Mouse (Mus musculus) retina, postnatal 1 day (tissue): ENCODE results near the gene Qpctl.

Experiments used
- DNase-seq: peaks from one replicate; pipeline ENCODE4 v3.0.0-alpha.2; 2012

Qpctl gene

DNA sequence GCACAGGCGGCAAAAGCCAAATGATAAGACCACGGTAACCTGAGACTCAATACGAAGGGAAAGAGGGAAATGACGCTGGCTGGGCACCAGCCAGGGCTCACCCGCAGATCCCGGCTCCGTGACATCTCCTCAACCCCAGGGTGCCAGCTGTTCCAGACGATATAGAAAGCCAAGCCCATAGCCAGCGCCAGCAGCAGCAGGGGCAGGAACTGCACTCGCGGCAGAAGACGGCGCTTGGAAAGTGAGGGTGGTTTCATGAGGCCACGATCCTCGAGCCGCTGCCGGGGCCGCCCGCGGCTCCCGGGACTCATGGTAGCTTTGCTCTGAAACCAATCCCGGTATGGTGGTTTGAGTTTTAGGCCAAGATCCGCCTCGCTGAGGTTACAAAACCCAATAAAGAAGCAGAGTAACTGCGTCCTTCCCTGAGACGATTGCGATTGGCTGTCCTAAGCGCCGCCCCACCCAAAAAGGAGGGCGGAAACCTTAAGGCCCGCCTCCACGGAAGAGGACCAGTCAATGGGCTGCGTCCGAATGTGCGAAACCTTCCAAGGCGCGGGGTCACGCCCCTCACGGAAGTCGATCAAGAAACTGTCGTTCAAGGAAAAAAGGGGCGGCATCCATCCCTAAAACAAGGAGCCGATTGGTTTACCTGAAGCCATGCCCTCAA, at the start of gene Qpctl:
Qpctl (minus strand) TSS at position 417 of the 667 bp plus-strand sequence.
- DNase-seq, result peak; percentile 100

DNA sequence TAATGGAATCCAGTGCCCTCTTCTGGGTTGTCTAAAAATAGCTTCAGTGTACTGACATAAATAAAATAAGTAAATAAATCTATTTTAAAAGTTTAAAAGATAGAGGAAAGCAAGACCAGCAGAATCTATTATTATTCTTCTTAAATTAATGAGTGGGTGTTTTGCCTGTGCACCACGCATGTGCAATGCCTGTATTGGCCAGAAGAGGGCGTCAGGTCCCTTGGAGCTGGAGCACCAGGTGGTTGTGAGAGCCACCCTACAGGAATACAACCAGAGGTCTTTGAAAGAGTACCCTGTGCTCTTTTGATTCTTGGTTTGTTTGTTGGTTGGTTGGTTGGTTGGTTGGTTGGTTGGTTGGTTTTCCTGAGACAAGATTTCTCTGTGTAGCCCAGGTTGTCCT, 48.9 kb upstream of the Qpctl start:
- peak; percentile 39 for DNase-seq

GRCm38 (mm10) chr7:19196676-19197075, 47.6 kb upstream of the Qpctl start:
- peak; percentile 70 for DNase-seq

- no peak for DNase-seq
These were observed 45.6 kb upstream of the Qpctl start for GRCm38 (mm10) chr7:19194676-19195075.

GRCm38 (mm10) chr7:19184758-19185157, 35.7 kb upstream of the Qpctl start:
- peak; percentile 87 for DNase-seq

DNA sequence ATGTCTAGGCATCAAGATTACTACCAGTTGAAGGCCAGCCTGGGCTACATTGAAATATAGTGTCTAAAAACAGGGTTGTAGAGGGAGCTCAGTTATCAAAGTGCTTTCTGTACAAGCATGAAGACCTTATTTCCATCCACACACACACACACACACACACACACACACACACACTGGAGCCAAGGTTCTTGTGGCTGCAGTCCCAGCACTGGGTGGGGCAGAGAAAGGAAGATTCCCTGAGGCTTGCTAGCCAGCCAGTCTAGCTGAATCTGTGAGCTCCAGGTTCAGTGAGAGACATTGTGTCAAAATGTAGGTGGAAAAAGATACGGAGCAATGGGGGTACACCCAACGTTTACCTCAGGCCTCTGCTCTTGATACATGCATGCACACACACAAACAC, 35.2 kb upstream of the Qpctl start:
- DNase-seq, result no peak

DNA sequence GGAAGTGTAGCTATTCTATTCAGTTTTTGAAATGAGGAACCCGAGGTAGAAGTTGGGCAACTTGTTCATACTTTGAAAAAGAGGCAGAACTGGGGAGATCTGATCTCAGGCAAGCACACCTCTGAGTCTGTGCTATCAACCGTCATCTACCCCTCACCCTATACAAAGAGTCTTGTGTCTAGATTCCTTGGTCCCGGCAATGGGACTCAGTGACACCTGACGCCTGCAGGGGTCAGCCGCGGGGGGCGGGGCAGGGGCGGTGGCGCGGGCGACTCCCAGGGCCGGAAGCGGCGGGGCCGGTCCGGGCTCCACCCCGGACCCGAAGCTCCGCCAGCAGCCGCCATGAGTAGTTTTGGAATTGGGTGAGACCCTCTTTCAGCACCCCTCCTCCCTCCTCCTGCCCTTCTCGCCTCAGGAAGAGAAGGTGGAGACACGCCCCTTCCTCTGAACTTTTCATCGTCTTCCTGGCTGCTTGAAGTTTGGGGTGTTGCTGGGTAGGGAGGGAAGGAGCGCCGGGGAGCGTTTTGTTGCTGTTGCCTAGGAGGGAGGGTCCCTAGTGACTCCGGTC, 31.9 kb upstream of the Qpctl start:
- peak; percentile 69 for DNase-seq

- DNase-seq, result no peak
These were observed 30.8 kb upstream of the Qpctl start for GRCm38 (mm10) chr7:19179936-19180335.

- DNase-seq, result peak; percentile 85
These were observed 30.1 kb upstream of the Qpctl start for GRCm38 (mm10) chr7:19179173-19179572.

- peak; percentile 81 for DNase-seq
These were observed 29.5 kb upstream of the Qpctl start for GRCm38 (mm10) chr7:19178443-19179092.

DNA sequence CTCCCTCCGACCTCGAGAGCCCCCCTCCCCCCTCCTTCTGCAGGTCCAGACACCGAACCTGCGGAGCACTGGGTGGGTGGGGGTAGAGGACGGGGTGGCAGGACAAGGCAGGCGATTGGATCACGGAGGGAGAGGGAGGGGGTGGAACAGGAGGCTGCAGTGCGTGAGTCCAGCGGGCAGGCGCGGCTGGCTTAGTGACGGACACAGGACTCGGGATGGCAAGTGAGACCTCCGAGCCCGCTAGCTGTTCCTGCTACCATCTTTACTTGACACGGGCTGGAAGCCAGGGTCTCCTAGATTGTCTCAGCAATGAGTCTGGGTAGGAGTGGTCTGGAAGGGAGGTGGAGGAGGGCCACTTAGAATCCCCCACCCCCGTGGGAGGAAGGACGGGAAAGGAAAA, 28.9 kb upstream of the Qpctl start:
- no peak for DNase-seq

GRCm38 (mm10) chr7:19177216-19177615, 28.1 kb upstream of the Qpctl start:
- DNase-seq, result no peak

DNA sequence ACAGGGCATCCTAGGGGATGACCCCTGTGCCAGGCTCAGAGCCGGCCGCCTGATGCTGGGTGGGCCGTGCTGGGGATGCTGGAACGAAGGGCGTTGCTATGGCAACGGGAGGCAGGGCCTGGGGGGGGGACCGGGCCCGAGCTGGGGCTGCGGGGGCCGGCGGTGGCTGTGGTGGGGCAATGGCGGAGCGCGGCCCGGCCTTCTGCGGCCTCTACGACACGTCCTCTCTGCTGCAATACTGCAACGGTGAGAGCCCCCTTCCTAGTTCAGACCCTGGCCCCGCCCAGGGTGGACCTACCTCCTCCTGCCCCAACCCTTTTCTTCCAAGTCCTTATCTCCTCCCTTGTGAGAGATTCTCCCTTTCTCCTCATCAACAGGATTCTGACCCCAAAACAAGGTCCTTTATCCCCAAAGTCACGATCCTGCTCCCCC, 27.4 kb upstream of the Qpctl start:
- DNase-seq, result no peak

DNA sequence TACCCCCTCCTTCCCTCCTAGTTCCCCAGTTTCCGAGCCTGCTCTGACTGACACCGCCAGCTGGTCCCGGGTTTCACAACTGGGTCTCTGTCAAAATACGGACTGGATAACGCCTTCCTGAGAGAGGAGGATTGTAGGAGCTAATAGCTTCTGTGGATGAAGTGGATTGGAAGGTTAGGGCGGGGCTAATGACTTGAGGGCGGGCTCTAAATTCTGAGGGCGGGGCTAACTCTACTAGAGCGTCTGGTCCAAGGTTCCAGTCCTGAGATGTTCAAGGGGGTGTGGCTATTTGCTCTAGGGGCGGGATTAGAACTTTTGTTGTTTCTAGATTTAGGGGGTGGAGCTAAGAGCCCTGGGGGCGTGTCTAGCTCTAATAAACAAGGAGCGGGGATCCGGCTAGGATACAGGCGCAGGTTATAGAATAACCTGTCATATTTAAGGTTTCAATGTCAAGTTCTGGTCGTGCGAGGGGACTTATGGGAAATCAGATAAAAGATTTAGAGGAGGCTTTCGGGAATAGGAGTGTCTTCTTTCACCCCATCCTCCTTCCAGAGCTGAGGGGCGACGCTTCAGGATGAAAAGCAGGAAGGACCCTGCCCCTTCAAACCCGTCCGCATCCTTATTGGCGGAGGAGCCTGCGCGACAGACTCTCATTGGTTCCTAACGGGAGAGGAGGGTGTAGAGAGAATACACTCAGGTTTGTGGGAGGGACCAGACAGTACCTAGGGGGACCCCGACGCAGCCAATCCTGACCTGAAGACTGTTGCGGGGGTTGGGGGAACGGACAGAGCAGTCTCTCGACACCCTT, 26.8 kb upstream of the Qpctl start, which contains the start of gene Eml2:
Eml2 (plus strand) TSS at position 714 of the 808 bp plus-strand sequence.
- peak; percentile 86 for DNase-seq

- peak; percentile 90 for DNase-seq
These were observed 23.8 kb upstream of the Qpctl start for GRCm38 (mm10) chr7:19172874-19173273.

DNA sequence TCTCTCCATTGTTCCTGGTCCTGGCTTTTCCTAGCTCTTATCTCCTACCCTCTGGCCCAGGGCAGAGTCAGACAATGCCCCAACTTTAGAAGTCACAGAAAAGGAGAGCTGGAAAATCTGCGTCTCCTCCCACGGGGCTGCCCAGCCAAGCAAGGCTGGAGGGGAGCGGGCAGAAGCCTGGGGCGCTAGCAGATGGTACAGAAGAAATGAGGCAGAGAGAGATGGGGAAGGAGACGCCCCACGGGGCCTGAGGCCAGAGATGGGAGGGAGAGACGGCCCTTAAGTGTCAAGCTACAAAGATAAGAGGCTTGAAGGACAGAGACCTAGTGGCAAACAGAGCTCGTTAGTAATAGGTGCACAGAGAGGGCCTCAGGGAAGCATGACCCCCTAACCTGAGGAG, 22.7 kb upstream of the Qpctl start:
- DNase-seq, result no peak

DNA sequence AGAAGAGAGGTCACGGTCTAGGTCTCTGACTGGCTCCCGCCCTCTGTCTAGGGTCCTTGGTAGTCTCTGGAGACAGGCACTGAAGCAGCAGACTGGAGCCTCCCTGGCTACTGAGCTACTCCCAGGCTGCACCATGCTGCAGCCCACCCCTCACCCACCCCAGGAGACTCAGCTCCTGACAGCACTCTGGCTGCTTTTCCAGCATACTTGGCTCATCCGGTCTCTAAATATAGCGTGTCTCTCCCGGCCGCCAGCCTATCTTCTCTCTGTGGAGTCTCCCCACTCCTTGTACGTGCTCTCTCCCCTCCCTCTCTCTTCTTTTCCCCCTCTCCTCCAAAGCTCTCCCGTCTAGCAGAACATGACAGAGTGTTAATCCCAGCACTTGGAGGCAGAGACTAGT, 21.1 kb upstream of the Qpctl start:
- no peak for DNase-seq

GRCm38 (mm10) chr7:19169506-19169905, 20.4 kb upstream of the Qpctl start:
- DNase-seq, result no peak

- DNase-seq, result no peak
These were observed 17.9 kb upstream of the Qpctl start for GRCm38 (mm10) chr7:19166990-19167389.

- peak; percentile 77 for DNase-seq
These were observed 16.7 kb upstream of the Qpctl start, which contains the start of gene Gipr for GRCm38 (mm10) chr7:19165656-19166423. TSS of gene Gipr (minus strand) at chr7:19166127.

DNA sequence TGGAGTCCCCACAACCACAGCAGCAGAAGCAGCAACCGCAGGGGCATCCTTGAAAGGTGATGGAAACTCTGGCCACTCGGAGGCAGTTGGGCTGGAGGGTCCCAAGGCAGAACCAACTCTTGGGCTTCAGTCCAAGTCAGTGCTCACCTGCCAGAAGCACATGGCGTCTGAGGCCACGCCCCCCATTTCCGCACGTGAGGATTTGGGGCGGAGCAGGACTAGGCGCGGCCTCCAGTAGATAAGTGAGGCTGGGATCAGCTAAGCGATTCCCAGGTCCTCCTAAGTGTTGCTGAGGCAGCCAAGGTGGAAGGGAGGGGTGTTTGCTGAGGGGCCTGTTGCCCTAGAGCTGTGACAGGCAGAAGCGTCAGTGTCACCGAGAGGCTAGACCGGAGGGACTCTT, 15.9 kb upstream of the Qpctl start:
- peak; percentile 51 for DNase-seq

DNA sequence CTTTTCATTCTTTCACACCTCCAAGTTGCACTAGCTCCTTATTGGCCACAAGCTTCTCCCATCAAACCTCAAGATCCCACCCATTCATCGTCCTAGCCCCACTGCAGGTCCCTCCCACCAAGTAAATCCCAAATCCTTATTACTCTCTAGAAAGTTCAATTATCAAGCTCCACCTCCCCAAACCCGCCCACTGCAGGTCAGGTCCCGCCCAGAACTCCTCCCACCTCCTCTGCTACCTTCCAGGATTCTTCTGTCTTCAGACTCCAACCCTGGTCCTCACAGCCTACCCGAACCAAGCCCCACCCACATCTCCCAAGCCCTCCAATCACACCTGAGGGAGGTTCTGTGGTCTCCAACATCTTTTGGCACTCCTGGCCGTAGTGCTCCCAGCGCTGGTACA, 15.1 kb upstream of the Qpctl start:
- DNase-seq, result no peak
